Mouse (Mus musculus): ENCODE measurements around the gene Tusc2.
A peak's percentile ranks its signal among the peaks of the same experiment; 100 is the strongest.
"Not testable (repeated sequence)": the region's sequence is repeated elsewhere in the genome, so short reads cannot be mapped to it uniquely, and the experiment has no call there.

The Tusc2 gene

DNA sequence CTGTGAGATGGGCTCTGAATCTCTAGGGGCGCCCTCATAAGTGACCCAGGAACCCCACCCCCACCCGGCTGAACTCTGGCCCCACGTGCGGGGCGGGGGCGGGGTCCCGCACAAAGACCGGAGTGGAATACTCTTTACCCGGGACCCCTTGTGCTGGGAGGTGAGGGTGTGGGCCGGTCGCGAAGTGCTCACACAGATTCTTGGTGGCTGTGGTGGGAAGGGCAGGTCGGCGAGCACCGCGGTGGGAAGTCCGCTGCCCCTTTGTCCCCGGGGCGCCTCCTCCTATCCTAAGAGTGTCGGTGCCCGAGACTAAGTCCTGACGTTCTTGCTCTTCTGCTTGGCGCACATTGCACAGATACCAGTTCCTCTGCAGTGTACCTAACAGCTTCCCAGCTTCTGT, 6.2 kb downstream of the Tusc2 start:
- no peak for DNase-seq

GRCm38 (mm10) chr9:107570016-107570415, 7.0 kb downstream of the Tusc2 start:
- no peak for DNase-seq

DNA sequence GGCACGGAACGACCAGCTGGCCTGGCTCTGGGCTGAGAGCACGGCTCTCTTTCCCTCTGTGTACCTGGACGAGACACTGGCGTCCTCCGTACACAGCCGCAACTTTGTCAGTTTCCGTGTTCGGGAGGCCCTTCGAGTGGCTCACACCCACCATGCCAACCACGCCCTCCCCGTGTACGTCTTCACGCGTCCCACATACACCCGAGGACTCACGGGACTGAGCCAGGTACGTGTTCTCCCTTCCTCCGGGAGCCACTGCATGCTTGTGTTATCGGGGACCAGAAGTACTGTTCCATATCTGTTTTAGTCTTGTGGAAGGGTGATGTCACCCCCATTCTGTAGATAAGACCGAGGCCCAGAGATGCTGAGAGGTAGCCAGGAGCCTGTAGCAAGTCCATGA, 7.8 kb downstream of the Tusc2 start:
- no peak for DNase-seq

DNA sequence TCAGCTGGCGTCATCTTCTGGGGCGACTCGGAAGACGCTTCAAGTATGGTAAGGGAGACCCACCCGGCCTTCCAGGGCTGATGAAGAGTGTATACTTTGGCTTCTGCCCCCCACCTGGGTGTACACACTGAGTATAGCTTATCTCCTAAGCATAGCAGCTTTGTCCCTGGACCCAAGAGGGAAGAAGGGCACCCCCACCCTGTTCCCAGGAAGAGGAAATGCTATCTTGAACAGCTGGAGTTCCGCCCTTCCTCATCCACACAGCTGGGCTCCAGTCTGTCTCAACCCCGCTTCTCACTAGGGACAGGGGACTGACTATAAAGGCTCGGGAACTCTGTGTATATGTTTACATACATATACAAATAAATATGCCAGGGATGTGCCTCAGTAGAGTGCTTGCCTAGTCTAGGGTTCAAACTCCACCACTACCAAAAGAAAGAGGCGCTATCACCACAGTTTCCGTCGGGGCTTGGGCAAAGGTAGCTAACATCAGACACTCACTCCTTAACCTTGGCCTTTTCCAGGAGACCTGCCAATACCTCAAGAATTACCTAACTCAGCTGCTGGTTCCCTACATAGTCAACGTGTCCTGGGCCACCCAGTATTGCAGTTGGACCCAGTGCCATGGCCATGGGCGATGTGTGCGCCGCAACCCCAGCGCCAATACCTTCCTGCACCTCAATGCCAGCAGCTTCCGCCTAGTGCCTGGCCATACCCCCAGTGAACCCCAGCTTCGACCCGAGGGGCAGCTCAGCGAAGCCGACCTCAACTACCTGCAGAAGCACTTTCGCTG, 8.7 kb downstream of the Tusc2 start:
- DNase-seq: no peak

DNA sequence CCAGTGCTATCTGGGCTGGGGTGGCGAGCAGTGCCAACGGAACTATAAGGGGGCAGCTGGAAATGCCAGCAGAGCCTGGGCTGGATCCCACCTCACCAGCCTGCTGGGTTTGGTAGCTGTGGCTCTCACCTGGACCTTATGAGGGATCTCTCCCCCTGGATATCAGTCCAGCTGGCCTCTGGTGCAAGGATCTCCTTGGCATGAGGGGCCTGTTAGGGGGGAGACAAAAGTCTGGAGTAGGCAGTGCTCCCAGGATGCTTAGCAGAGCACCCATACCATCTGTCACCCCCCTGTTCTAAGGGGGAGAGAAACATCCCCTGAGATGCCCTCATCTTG, 9.2 kb downstream of the Tusc2 start:
- no peak for DNase-seq

DNA sequence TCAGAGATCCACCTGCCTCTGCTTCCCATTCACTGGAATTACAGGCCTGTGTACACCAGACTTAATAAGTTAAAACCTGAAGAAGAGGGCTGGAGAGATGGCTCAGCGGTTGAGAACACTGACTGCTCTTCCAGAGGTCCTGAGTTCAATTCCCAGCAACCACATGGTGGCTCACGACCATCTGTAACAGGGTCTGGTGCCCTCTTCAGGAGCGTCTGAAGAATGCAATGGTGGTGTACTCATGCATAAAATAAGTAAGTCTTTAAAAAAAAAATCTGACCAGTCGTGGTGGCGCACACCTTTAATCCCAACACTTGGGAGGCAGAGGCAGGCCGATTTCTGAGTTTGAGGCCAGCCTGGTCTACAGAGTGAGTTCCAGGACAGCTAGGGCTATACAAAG, 10.7 kb downstream of the Tusc2 start:
- DNase-seq: not testable (repeated sequence)

- DNase-seq: peak in 1 of 2 experiments; percentile 53
Observed at GRCm38 (mm10) chr9:107575579-107576356, 12.7 kb downstream of the Tusc2 start.

- peak in 1 of 2 experiments; percentile 55 for DNase-seq
Observed at GRCm38 (mm10) chr9:107576357-107577107, 13.5 kb downstream of the Tusc2 start, which contains the start of gene Hyal1. Gene Hyal1 (plus strand): TSS chr9:107576927.

DNA sequence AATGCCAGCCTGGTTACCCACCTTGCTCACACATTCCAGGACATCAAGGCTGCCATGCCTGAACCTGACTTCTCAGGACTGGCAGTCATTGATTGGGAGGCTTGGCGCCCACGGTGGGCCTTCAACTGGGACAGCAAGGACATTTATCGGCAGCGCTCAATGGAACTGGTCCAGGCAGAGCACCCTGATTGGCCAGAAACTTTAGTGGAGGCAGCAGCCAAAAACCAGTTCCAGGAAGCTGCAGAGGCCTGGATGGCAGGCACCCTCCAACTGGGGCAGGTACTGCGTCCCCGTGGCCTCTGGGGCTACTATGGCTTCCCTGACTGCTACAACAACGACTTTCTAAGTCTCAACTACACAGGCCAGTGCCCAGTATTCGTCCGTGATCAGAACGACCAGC, 14.8 kb downstream of the Tusc2 start:
- no peak for DNase-seq

DNA sequence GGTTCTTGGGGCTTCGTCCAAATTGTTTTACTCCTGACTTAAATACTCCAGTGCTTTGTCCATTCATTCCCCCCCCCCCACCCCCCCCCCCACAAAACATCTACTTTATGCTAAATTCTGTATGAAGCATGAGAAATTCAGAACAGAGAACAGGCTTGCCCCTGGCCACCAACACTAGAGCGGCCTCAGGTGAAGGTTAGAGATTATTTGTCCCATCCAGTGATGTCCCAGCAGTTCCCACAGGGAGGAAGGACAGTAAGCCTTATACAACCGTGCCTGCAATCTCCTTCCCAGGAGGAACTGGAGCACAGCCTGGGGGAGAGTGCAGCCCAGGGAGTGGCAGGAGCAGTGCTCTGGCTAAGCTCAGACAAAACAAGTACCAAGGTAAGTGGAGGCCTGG, 15.5 kb downstream of the Tusc2 start, which contains the start of gene Naa80:
Gene Naa80, plus strand, starts transcription at position 301 of the 400 bp plus-strand sequence.
- DNase-seq: no peak

GRCm38 (mm10) chr9:107579023-107579900, 16.2 kb downstream of the Tusc2 start:
- DNase-seq: peak; percentile 46 to 52

DNA sequence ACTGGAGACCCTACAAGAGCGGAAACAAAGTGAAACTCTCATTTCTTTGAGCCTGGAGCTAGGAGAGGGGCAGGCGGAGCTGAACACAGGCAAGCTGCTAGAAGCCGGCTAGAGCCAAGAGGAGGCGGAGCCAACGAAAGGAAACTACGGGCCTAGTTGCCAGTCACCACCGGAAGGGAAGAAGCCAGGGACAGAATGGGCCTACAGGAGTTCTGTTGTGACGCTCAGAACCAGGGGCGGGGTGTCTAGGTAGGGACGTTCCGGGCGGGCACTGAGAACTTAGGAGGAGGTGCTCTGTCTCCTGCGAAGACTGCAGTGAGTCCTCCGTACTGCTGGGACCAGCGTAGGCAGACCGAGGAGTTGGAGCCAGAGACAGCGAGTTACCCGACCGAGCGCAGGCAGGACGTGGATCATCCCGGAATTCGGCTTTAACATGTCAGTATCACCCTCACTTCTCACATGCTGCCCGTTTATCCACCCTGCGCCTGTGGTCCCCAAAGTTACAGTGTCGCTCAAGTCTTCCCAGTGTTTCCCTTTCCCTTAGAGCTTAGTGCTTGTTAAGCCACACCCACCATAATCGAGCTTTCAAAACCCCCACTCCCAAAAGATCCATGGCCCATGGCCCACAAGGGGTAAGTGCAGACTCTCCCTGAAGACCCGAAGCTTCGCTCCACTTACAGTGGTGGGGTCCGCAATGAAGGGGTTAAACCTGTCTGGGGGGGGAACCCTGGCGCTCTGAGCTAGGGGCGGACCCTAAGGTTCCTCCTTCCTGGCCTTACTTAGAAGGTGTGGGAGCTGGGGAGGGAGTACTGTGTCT, 17.7 kb downstream of the Tusc2 start, which contains the start of gene Hyal3:
Gene Hyal3, plus strand, starts transcription at position 318 of the 817 bp plus-strand sequence.
- peak; percentile 85 for DNase-seq

DNA sequence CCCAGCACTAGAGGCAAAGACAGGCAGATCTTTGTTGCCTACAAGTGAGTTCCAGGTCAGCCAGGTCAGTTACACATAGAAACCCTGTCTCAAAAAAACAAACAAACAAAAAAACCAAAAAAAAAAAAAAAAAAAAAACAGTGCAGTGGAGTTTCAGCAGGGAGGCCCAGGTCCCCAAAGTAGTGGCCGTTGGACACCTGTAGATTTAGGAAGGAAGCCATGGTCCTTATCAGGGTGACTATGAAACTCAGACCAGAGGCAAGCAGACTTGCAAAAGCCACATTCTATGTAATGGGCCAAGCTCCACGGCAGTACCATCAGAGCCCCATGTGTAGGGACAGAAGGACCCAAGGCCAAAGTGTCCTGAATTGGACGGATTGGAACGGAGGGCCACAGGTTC, 18.5 kb downstream of the Tusc2 start:
- no peak for DNase-seq

DNA sequence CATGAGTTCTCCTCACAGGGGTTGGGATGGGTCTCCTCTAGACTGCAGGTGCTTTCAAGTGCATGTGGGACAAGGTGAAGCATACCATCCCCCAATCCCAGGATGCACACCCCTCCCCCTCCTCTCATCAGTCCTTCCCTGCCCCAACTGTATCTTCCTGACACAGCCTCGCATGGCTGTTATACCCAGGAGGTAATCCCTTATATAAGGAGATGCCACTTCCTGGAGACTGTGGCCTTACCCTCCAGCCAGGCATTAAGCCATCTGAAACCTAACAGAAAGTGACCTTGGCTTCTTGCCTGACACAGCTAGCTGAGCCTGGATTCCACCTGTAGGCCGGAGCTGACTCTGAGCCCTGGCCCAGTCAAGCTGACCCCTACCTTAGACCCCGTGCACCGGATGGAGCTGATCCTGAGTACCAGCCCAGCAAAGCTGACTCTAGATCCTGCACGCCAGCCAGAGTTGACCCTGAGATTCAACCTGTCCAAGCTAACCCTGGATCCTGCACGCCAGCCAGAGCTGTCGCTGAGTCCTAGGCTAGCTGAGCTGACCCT, 19.5 kb downstream of the Tusc2 start:
- DNase-seq: no peak

DNA sequence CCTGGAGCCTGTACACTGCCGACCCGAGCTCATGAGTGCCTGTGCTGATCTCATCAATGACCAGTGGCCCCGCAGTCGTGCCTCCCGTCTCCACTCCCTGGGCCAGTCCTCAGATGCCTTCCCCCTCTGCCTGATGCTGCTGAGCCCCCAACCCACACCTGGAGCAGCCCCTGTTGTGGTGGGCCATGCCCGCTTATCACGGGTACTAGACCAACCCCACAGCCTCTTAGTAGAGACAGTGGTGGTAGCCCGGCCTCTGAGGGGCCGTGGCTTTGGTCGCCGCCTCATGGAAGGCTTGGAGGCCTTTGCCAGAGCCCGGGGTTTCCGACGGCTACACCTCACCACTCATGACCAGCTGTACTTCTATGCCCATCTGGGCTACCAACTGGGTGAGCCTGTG, 20.1 kb downstream of the Tusc2 start:
- DNase-seq: no peak

DNA sequence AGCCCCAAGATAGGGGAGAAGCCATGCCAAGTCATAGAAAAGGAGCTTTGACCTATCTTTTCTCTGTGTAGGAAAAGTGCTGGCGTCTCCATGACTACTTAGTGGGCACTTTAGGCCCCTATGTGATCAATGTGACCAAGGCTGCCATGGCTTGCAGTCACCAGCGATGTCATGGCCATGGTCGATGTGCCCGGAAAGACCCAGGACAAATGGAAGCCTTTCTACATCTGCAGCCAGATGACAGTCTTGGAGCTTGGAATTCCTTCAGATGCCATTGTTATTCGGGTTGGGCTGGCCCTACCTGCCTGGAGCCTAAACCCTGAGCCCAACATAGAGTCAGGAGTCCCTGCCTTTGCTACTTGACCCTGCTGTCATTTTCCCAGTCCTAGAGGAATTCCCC, 23.4 kb downstream of the Tusc2 start:
- DNase-seq: no peak

DNA sequence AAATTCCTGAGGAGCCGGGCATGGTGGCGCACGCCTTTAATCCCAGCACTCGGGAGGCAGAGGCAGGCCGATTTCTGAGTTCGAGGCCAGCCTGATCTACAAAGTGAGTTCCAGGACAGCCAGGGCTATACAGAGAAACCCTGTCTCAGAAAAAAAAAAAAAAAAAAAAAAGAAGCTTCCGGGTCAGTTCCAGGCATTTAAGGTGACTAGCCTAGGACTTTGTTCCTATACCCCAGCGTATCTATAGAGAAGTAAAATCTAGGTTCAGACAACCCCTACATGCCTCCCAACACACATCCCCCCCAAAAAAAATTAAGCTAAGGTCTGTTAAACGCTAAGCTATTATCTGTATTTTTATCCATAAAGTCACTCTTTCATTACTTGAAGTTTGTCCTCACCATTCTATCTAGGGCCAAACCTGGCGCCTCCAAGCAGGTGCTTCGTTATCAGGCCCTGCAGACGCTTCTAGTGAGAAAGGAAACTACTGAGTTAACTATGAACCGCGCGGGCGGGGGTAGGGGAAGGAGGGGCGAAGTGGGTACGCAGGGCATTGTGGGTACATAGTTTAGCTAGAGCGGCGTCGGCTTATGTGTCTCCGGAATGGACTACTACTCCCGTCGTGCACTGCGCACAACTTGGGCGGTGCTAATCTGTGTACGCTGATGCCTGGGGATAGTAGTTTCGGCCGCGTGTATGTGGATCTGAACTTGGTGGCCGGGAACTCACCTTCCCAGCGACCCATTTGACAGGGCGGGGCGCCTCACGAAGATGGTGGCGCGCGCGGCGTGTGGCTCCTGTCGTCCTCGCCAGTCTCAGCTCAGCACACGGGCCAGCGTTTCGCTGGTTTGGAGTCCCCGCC, 24.1 kb downstream of the Tusc2 start, which contains the start of gene Ifrd2:
Gene Ifrd2, plus strand, starts transcription at position 669 of the 859 bp plus-strand sequence.
- DNase-seq: peak; percentile 96

- no peak for DNase-seq
Observed at GRCm38 (mm10) chr9:107587833-107588639, 25.0 kb downstream of the Tusc2 start.
